Mouse (Mus musculus) adrenal gland, postnatal 14 days (tissue): ENCODE measurements around the gene Gm4305. TPM values are rescaled to one million over a fixed set of nuclear protein-coding genes. Genes with fewer than 3 reads are reported as not detected.
A peak's percentile ranks its signal among the peaks of the same experiment; 100 is the strongest.
"Not testable (repeated sequence)": the region's sequence is repeated elsewhere in the genome, so short reads cannot be mapped to it uniquely, and the experiment has no call there.

Source experiments
- DNase-seq: peaks from one replicate; pipeline ENCODE4 v3.0.0; 2021; ENCODE audit warnings: mixed read lengths
- long read RNA-seq, 2 experiments: library from polyadenylated mRNA; stranded (forward); transcript quantifications; one replicate each; pipeline ENCODE4 v2.0.0; 2021
- total RNA-seq: library from RNA; stranded (reverse); gene quantifications from 2 replicates; pipeline ENCODE4 v1.2.3, GENCODE M21; 2021

The Gm4305 gene
- not detected in 2 replicates for total RNA-seq
- long read RNA-seq, experiment 1: 0 reads
- long read RNA-seq, experiment 2: 0 reads

GRCm38 (mm10) chr10:100350793-100351192, at the start of gene Gm4305:
TSS of gene Gm4305 (plus strand) at chr10:100351093.
- not testable (repeated sequence) for DNase-seq

- not testable (repeated sequence) for DNase-seq
Observed at GRCm38 (mm10) chr10:100335376-100335775, 15.5 kb upstream of the Gm4305 start, which contains the start of gene Gm4301. TSS of gene Gm4301 (plus strand) at chr10:100335676.

- DNase-seq: not testable (repeated sequence)
Observed at GRCm38 (mm10) chr10:100340536-100340935, 10.4 kb upstream of the Gm4305 start, which contains the start of gene Gm4302. TSS of gene Gm4302 (plus strand) at chr10:100340836.

GRCm38 (mm10) chr10:100345672-100346071, 5.2 kb upstream of the Gm4305 start, which contains the start of gene Gm4303:
TSS of gene Gm4303 (plus strand) at chr10:100345972.
- DNase-seq: not testable (repeated sequence)

GRCm38 (mm10) chr10:100356841-100357240, 5.9 kb downstream of the Gm4305 start:
- DNase-seq: peak; percentile 1

- DNase-seq: not testable (repeated sequence)
Observed at GRCm38 (mm10) chr10:100361038-100361437, 10.1 kb downstream of the Gm4305 start, which contains the start of gene Gm4307. TSS of gene Gm4307 (plus strand) at chr10:100361338.

GRCm38 (mm10) chr10:100382460-100382859, 31.6 kb downstream of the Gm4305 start, which contains the start of gene Gm4312:
TSS of gene Gm4312 (minus strand) at chr10:100382560.
- DNase-seq: not testable (repeated sequence)

Other genes with a start within 250 kb of the Gm4305 start
- not detected in 2 replicates for gene Gm4301, start 15.4 kb upstream of the Gm4305 start, total RNA-seq
- not detected in 2 replicates for gene Gm4302, start 10.3 kb upstream of the Gm4305 start, total RNA-seq
- not detected in 2 replicates for gene Gm4303, start 5.1 kb upstream of the Gm4305 start, total RNA-seq
- not detected in 2 replicates for gene Gm4307, start 10.2 kb downstream of the Gm4305 start, total RNA-seq
- gene Gm4312, start 31.5 kb downstream of the Gm4305 start, total RNA-seq: not detected in 2 replicates
- 23.4 and 23.7 TPM in 2 replicates for gene Tmtc3, start 136.3 kb downstream of the Gm4305 start, total RNA-seq
- gene Cep290, start 136.5 kb downstream of the Gm4305 start, total RNA-seq: 7.5 and 9.2 TPM in 2 replicates
- gene 4930430F08Rik, start 239.3 kb downstream of the Gm4305 start, total RNA-seq: 11.0 and 13.0 TPM in 2 replicates
- gene 1700017N19Rik, start 239.4 kb downstream of the Gm4305 start, total RNA-seq: not detected in 2 replicates